Mouse (Mus musculus): Measurements from ENCODE around the gene Gng12. TPM values are rescaled to one million over a fixed set of nuclear protein-coding genes. Genes with fewer than 3 reads are reported as not detected.
"Not testable (repeated sequence)": the region's sequence is repeated elsewhere in the genome, so short reads cannot be mapped to it uniquely, and the experiment has no call there.

The Gng12 gene
- polyA plus RNA-seq, 1 experiment from 2014 or later: 55.1 TPM

- Histone ChIP-seq H3K27ac (replicated peaks) (no peak overlapping the region), H3K9ac (no peak overlapping the region), H3K4me1 (replicated peaks) (no peaks in the 10 kb centered on the region), H3K27me3 (no peaks in the 10 kb centered on the region), H3K36me3 (no peaks in the 10 kb centered on the region), H3K9me3 (no peaks in the 10 kb centered on the region), H3K4me3 (no peak overlapping the region), H3K4me2 (no peak overlapping the region)
- no peak for ATAC-seq (ENCODE audit: low FRiP score, low read depth)
- 76% methylated on average over 4 of the region's 4 CpGs for WGBS
These were observed 127.5 kb downstream of the Gng12 start for GRCm38 (mm10) chr6:67023729-67024128.

- no peaks in the 10 kb centered on the region for H3K27me3 ChIP-seq
- WGBS: 74% methylated on average over 3 of the region's 3 CpGs
- H3K4me3 ChIP-seq: no peak overlapping the region
- H3K36me3 ChIP-seq: no peaks in the 10 kb centered on the region
- H3K9ac ChIP-seq: no peak overlapping the region
- no peaks in the 10 kb centered on the region for H3K4me1 ChIP-seq (replicated peaks)
- no peak for ATAC-seq (ENCODE audit: low FRiP score, low read depth)
- H3K4me2 ChIP-seq: no peak overlapping the region
- no peak overlapping the region for H3K27ac ChIP-seq (replicated peaks)
- H3K9me3 ChIP-seq: no peaks in the 10 kb centered on the region
These were observed 130.5 kb downstream of the Gng12 start for GRCm38 (mm10) chr6:67026661-67027060.

GRCm38 (mm10) chr6:67027438-67028142, 131.4 kb downstream of the Gng12 start:
- ATAC-seq (ENCODE audit: low FRiP score, low read depth): no peak
- H3K27me3 ChIP-seq: no peaks in the 10 kb centered on the region
- no peaks in the 10 kb centered on the region for H3K9me3 ChIP-seq
- H3K4me1 ChIP-seq (replicated peaks): no peaks in the 10 kb centered on the region
- H3K4me2 ChIP-seq: no peak overlapping the region
- 80% methylated on average over 9 of the region's 9 CpGs for WGBS
- no peak overlapping the region for H3K9ac ChIP-seq
- no peaks in the 10 kb centered on the region for H3K36me3 ChIP-seq
- H3K27ac ChIP-seq (replicated peaks): no peak overlapping the region
- no peak overlapping the region for H3K4me3 ChIP-seq

GRCm38 (mm10) chr6:67029312-67029950, 133.2 kb downstream of the Gng12 start:
- no peak overlapping the region for H3K4me2 ChIP-seq
- WGBS: 31% methylated on average over 5 of the region's 5 CpGs
- H3K36me3 ChIP-seq: no peaks in the 10 kb centered on the region
- no peak overlapping the region for H3K4me3 ChIP-seq
- H3K9ac ChIP-seq: no peak overlapping the region
- no peaks in the 10 kb centered on the region for H3K9me3 ChIP-seq
- peaks cover 3% of the 10 kb centered on the region for H3K4me1 ChIP-seq (replicated peaks)
- no peaks in the 10 kb centered on the region for H3K27me3 ChIP-seq
- ATAC-seq (ENCODE audit: low FRiP score, low read depth): no peak
- no peak overlapping the region for H3K27ac ChIP-seq (replicated peaks)

- Histone ChIP-seq H3K27me3 (no peaks in the 10 kb centered on the region), H3K9me3 (no peaks in the 10 kb centered on the region), H3K4me1 (replicated peaks) (peaks cover 7% of the 10 kb centered on the region), H3K4me3 (no peak overlapping the region), H3K9ac (no peak overlapping the region), H3K27ac (replicated peaks) (no peak overlapping the region), H3K36me3 (no peaks in the 10 kb centered on the region), H3K4me2 (no peak overlapping the region)
- WGBS: 13% methylated on average over 3 of the region's 3 CpGs
- no peak for ATAC-seq (ENCODE audit: low FRiP score, low read depth)
These were observed 133.8 kb downstream of the Gng12 start for GRCm38 (mm10) chr6:67029987-67030386.

GRCm38 (mm10) chr6:67030416-67030815, 134.2 kb downstream of the Gng12 start:
- Histone ChIP-seq H3K9me3 (no peaks in the 10 kb centered on the region), H3K4me2 (no peak overlapping the region), H3K27ac (replicated peaks) (no peak overlapping the region), H3K9ac (no peak overlapping the region), H3K36me3 (no peaks in the 10 kb centered on the region), H3K27me3 (no peaks in the 10 kb centered on the region), H3K4me1 (replicated peaks) (peaks cover 10% of the 10 kb centered on the region), H3K4me3 (no peak overlapping the region)
- peak; percentile 54; the same call in 1 of the 2 replicates for ATAC-seq (ENCODE audit: low FRiP score, low read depth)
- 8% methylated on average over 2 of the region's 2 CpGs for WGBS

GRCm38 (mm10) chr6:67030846-67031245, 134.6 kb downstream of the Gng12 start:
- no peak for ATAC-seq (ENCODE audit: low FRiP score, low read depth)
- no peak overlapping the region for H3K27ac ChIP-seq (replicated peaks)
- 29% methylated on average over 5 of the region's 5 CpGs for WGBS
- H3K9ac ChIP-seq: no peak overlapping the region
- peaks cover 14% of the 10 kb centered on the region for H3K4me1 ChIP-seq (replicated peaks)
- H3K36me3 ChIP-seq: no peaks in the 10 kb centered on the region
- H3K9me3 ChIP-seq: no peaks in the 10 kb centered on the region
- no peaks in the 10 kb centered on the region for H3K27me3 ChIP-seq
- no peak overlapping the region for H3K4me2 ChIP-seq
- H3K4me3 ChIP-seq: no peak overlapping the region

- H3K27me3 ChIP-seq; H3K4me2 ChIP-seq; H3K36me3 ChIP-seq; H3K4me3 ChIP-seq; H3K27ac ChIP-seq (replicated peaks); ATAC-seq (ENCODE audit: low FRiP score, low read depth); H3K9ac ChIP-seq; H3K9me3 ChIP-seq: not testable (repeated sequence)
- H3K4me1 ChIP-seq (replicated peaks): peaks cover 19% of the 10 kb centered on the region
These were observed 136.4 kb downstream of the Gng12 start for GRCm38 (mm10) chr6:67032551-67032950.

GRCm38 (mm10) chr6:67032972-67033371, 136.8 kb downstream of the Gng12 start:
- not testable (repeated sequence) for H3K4me3 ChIP-seq; ATAC-seq (ENCODE audit: low FRiP score, low read depth); H3K27me3 ChIP-seq; H3K9ac ChIP-seq; H3K27ac ChIP-seq (replicated peaks); H3K9me3 ChIP-seq; H3K4me2 ChIP-seq; H3K36me3 ChIP-seq
- 100% methylated on average over 3 of the region's 4 CpGs for WGBS
- H3K4me1 ChIP-seq (replicated peaks): peaks cover 23% of the 10 kb centered on the region

- no peak overlapping the region for H3K4me2 ChIP-seq
- H3K36me3 ChIP-seq: no peaks in the 10 kb centered on the region
- peaks cover 25% of the 10 kb centered on the region for H3K4me1 ChIP-seq (replicated peaks)
- 74% methylated on average over 4 of the region's 4 CpGs for WGBS
- no peak overlapping the region for H3K27ac ChIP-seq (replicated peaks)
- H3K9ac ChIP-seq: no peak overlapping the region
- ATAC-seq (ENCODE audit: low FRiP score, low read depth): no peak
- H3K9me3 ChIP-seq: no peaks in the 10 kb centered on the region
- no peak overlapping the region for H3K4me3 ChIP-seq
- no peaks in the 10 kb centered on the region for H3K27me3 ChIP-seq
These were observed 137.4 kb downstream of the Gng12 start for GRCm38 (mm10) chr6:67033604-67034003.

- H3K9ac ChIP-seq: no peak overlapping the region
These were observed 138.3 kb downstream of the Gng12 start for GRCm38 (mm10) chr6:67034331-67035130.

More at GRCm38 (mm10) chr6:67034331-67035130, 138.3 kb downstream of the Gng12 start:
- H3K4me1 ChIP-seq (replicated peaks): peaks cover 25% of the 10 kb centered on the region
- H3K36me3 ChIP-seq: no peaks in the 10 kb centered on the region
- 47% methylated on average over 7 of the region's 7 CpGs for WGBS
- no peaks in the 10 kb centered on the region for H3K27me3 ChIP-seq
- H3K27ac ChIP-seq (replicated peaks): no peak overlapping the region
- H3K9me3 ChIP-seq: no peaks in the 10 kb centered on the region
- peak overlapping the region; percentile 40 for H3K4me2 ChIP-seq
- no peak for ATAC-seq (ENCODE audit: low FRiP score, low read depth)
- peak overlapping the region; percentile 18; the same call in 1 of the 2 replicates for H3K4me3 ChIP-seq

All from hindbrain, embryonic 15.5 days (tissue).